Mouse (Mus musculus): ENCODE results near the gene Agpat4. TPM values are rescaled to one million over a fixed set of nuclear protein-coding genes. Genes with fewer than 3 reads are reported as not detected.

Agpat4 gene
- polyA plus RNA-seq (2012; rRNA removed), result 53.2 and 56.1 TPM in 2 replicates

- TF ChIP-seq CTCF (IDR thresholded peaks at IDR 0.05; ENCODE audit: extremely low read depth, insufficient read depth, low read length) (no peak), POLR2A (IDR thresholded peaks at IDR 0.05; ENCODE audit: extremely low read depth, insufficient read depth, low read length) (no peak)
- Histone ChIP-seq H3K4me1 (ENCODE audit: control insufficient read depth, insufficient read depth, low read length) (peaks cover 8% of the 10 kb centered on the region), H3K27ac (ENCODE audit: insufficient read depth, low read length) (peak within 1 kb of the TSS; percentile 26; the same call in 1 of the 2 replicates), H3K4me3 (ENCODE audit: insufficient read depth, low read length) (peak within 1 kb of the TSS; percentile 88)
These were observed at the start of gene Agpat4 for GRCm38 (mm10) chr17:12118561-12118925. Gene Agpat4, plus strand, starts transcription at chr17:12118704.

DNA sequence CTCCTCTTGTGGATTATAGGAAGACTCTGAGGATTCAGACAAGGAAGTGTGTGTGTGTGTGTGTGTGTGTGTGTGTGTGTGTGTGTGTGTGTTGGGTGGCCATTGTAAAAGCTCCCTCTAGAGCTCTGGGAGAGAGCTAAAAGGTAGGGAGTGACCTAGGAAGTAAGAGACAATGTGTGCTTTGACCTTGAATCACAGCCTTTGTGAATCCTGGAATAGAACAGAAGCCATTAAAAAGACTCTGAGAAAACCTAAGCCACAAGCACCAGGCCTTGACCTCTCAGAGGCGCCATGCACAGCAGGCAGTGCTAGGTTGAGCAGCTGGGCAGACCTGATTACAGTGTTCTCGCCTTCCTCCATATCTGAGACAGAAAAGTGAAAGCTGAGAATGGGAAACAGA is 41.7 kb upstream of the Agpat4 start:
- no peak overlapping the region for H3K27ac ChIP-seq (ENCODE audit: insufficient read depth, low read length)
- no peaks in the 10 kb centered on the region for H3K4me1 ChIP-seq (ENCODE audit: control insufficient read depth, insufficient read depth, low read length)
- TF ChIP-seq CTCF (IDR thresholded peaks at IDR 0.05; ENCODE audit: extremely low read depth, insufficient read depth, low read length) (no peak), POLR2A (IDR thresholded peaks at IDR 0.05; ENCODE audit: extremely low read depth, insufficient read depth, low read length) (no peak)
- H3K4me3 ChIP-seq (ENCODE audit: insufficient read depth, low read length), result no peak overlapping the region

DNA sequence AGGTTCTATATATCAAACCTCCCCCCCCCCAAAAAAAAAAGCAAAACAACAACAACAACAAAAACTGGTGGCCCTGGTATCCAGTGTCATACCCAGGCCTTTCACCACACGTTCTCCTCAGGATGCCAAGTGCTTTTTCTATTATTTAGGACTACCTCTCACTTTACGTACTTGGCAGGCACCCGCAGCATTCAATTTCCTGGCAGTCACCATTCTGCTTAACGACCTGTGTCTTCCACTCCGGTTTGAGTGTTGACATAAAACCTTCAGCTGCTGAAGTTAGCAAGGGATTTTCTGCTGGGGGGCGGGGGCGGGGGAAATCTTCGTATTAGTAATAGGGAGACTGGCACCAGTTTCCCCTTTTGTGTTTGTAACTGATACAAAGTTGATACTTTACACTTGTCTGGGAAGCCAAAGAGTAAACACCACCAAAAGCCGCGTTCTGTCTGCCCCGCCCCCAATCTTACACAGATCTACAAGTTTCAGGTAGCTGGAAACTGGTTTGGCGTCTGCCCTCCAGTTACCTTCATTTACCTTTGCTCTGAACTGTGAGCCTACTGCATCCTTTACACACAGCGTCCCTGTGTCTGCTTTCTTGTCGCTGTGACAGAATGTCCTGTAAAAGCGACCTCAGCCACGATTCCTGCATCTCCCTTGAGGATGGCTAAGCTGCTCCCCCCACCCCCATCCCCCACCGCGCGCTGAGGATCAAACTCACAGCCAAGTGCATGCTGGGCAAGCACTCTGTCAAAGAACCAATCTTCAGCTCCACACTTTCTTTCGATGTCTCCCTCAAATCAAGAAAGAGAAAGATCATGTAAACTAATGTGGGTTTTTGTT is 37.6 kb upstream of the Agpat4 start:
- no peak overlapping the region for H3K4me3 ChIP-seq (ENCODE audit: insufficient read depth, low read length)
- H3K4me1 ChIP-seq (ENCODE audit: control insufficient read depth, insufficient read depth, low read length), result no peaks in the 10 kb centered on the region
- no peak overlapping the region for H3K27ac ChIP-seq (ENCODE audit: insufficient read depth, low read length)
- no peak for TF ChIP-seq POLR2A (IDR thresholded peaks at IDR 0.05; ENCODE audit: extremely low read depth, insufficient read depth, low read length)
- TF ChIP-seq CTCF (IDR thresholded peaks at IDR 0.05; ENCODE audit: extremely low read depth, insufficient read depth, low read length), result no peak

GRCm38 (mm10) chr17:12082201-12082600 is 36.3 kb upstream of the Agpat4 start:
- no peaks in the 10 kb centered on the region for H3K4me1 ChIP-seq (ENCODE audit: control insufficient read depth, insufficient read depth, low read length)
- no peak overlapping the region for H3K4me3 ChIP-seq (ENCODE audit: insufficient read depth, low read length)
- TF ChIP-seq CTCF (IDR thresholded peaks at IDR 0.05; ENCODE audit: extremely low read depth, insufficient read depth, low read length) (no peak), POLR2A (IDR thresholded peaks at IDR 0.05; ENCODE audit: extremely low read depth, insufficient read depth, low read length) (no peak)
- no peak overlapping the region for H3K27ac ChIP-seq (ENCODE audit: insufficient read depth, low read length)

DNA sequence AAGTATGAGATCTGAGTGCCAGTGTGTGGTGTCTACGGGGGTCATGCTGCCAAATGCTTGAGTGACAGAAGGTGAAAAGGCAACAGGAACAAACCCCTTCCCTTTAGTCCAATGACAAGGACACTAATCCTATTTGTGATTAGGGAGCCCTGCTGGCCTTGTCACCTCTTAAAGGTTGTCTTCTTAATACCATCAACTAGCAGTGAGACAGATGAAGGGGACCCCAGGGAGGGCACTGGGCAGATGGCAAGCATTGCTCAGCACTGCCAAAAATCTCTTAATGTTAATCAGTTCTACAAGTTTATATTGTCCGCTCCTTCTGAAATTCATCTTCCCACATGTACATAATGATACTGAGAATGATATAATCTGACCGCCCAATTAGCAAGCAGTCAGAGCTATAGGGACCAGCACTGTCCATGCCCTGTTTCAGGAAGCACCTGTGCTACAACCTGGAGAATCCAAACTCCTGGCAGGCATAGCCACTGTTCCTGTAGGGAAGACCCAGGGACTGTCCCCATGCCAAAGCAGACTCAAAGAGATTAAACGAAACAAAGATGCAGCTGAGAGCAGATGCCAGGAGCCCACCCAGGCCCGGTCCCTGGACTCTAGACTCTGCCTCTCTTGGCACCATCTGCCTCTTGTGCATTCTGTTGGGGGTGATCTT is 28.1 kb upstream of the Agpat4 start:
- Histone ChIP-seq H3K4me1 (ENCODE audit: control insufficient read depth, insufficient read depth, low read length) (peaks cover 3% of the 10 kb centered on the region), H3K4me3 (ENCODE audit: insufficient read depth, low read length) (no peak overlapping the region), H3K27ac (ENCODE audit: insufficient read depth, low read length) (no peak overlapping the region)
- TF ChIP-seq CTCF (IDR thresholded peaks at IDR 0.05; ENCODE audit: extremely low read depth, insufficient read depth, low read length) (no peak), POLR2A (IDR thresholded peaks at IDR 0.05; ENCODE audit: extremely low read depth, insufficient read depth, low read length) (no peak)

DNA sequence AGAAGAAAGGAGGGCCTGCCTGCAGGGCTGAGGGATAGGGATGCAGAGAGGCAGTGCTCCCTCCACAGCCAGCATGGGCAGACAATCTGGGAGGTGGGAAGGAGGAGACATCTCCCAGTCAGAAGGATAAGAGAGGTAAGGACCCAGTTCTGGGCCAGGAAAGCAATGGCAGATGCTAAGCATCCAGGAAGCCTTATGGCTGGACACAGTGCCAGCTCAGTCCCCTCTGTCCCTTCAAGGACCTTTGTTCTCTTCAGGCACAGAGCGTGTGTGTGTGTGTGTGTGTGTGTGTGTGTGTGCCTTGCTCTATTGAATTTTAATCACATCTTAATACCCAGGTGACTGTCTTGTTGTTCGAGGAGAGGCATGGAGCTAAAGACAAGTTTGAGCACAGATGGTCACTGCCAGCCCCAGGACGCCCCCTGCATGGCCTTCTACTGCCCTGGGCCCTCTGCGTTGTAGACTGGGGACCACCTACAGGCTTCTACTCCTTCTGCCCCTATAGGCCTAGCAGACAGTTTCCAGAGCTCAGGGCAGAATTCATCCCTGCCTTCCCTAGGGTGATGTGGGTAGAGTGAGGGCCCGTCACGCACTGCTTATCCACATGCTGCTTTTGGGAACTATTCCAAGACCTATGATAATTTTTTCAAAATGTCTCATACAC is 25.5 kb upstream of the Agpat4 start:
- no peak overlapping the region for H3K4me3 ChIP-seq (ENCODE audit: insufficient read depth, low read length)
- H3K4me1 ChIP-seq (ENCODE audit: control insufficient read depth, insufficient read depth, low read length), result peaks cover 3% of the 10 kb centered on the region
- no peak for TF ChIP-seq POLR2A (IDR thresholded peaks at IDR 0.05; ENCODE audit: extremely low read depth, insufficient read depth, low read length)
- TF ChIP-seq CTCF (IDR thresholded peaks at IDR 0.05; ENCODE audit: extremely low read depth, insufficient read depth, low read length), result no peak
- no peak overlapping the region for H3K27ac ChIP-seq (ENCODE audit: insufficient read depth, low read length)

GRCm38 (mm10) chr17:12094016-12094415 is 24.5 kb upstream of the Agpat4 start:
- Histone ChIP-seq H3K4me1 (ENCODE audit: control insufficient read depth, insufficient read depth, low read length) (peaks cover 3% of the 10 kb centered on the region), H3K4me3 (ENCODE audit: insufficient read depth, low read length) (no peak overlapping the region), H3K27ac (ENCODE audit: insufficient read depth, low read length) (no peak overlapping the region)
- TF ChIP-seq POLR2A (IDR thresholded peaks at IDR 0.05; ENCODE audit: extremely low read depth, insufficient read depth, low read length) (no peak), CTCF (IDR thresholded peaks at IDR 0.05; ENCODE audit: extremely low read depth, insufficient read depth, low read length) (no peak)

- no peak for TF ChIP-seq POLR2A (IDR thresholded peaks at IDR 0.05; ENCODE audit: extremely low read depth, insufficient read depth, low read length)
- no peak for TF ChIP-seq CTCF (IDR thresholded peaks at IDR 0.05; ENCODE audit: extremely low read depth, insufficient read depth, low read length)
- Histone ChIP-seq H3K4me3 (ENCODE audit: insufficient read depth, low read length) (no peak overlapping the region), H3K27ac (ENCODE audit: insufficient read depth, low read length) (no peak overlapping the region), H3K4me1 (ENCODE audit: control insufficient read depth, insufficient read depth, low read length) (peaks cover 3% of the 10 kb centered on the region)
These were observed 23.5 kb upstream of the Agpat4 start for GRCm38 (mm10) chr17:12094827-12095590.

GRCm38 (mm10) chr17:12099415-12099814 is 19.1 kb upstream of the Agpat4 start:
- Histone ChIP-seq H3K4me3 (ENCODE audit: insufficient read depth, low read length) (no peak overlapping the region), H3K4me1 (ENCODE audit: control insufficient read depth, insufficient read depth, low read length) (peaks cover 3% of the 10 kb centered on the region)
- TF ChIP-seq CTCF (IDR thresholded peaks at IDR 0.05; ENCODE audit: extremely low read depth, insufficient read depth, low read length) (no peak), POLR2A (IDR thresholded peaks at IDR 0.05; ENCODE audit: extremely low read depth, insufficient read depth, low read length) (no peak)

More at GRCm38 (mm10) chr17:12099415-12099814, 19.1 kb upstream of the Agpat4 start:
- H3K27ac ChIP-seq (ENCODE audit: insufficient read depth, low read length), result no peak overlapping the region
